Mouse (Mus musculus) ovary, adult 10 weeks (tissue): ENCODE data around the gene Akr7a5. TPM values are rescaled to one million over a fixed set of nuclear protein-coding genes. Genes with fewer than 3 reads are reported as not detected.

ENCODE experiments used
- polyA plus RNA-seq: library from polyadenylated mRNA; stranded (reverse); fragments of 350-450 nt; fragmentation: Illumina TruSeq; extraction: RNeasy Lipid Tissue Mini Kit (QIAGEN cat#74804); gene quantifications from one replicate; pipeline ENCODE4 v1.2.3, GENCODE M21; 2014

Akr7a5 gene
- 1.1 TPM for polyA plus RNA-seq

DNA sequence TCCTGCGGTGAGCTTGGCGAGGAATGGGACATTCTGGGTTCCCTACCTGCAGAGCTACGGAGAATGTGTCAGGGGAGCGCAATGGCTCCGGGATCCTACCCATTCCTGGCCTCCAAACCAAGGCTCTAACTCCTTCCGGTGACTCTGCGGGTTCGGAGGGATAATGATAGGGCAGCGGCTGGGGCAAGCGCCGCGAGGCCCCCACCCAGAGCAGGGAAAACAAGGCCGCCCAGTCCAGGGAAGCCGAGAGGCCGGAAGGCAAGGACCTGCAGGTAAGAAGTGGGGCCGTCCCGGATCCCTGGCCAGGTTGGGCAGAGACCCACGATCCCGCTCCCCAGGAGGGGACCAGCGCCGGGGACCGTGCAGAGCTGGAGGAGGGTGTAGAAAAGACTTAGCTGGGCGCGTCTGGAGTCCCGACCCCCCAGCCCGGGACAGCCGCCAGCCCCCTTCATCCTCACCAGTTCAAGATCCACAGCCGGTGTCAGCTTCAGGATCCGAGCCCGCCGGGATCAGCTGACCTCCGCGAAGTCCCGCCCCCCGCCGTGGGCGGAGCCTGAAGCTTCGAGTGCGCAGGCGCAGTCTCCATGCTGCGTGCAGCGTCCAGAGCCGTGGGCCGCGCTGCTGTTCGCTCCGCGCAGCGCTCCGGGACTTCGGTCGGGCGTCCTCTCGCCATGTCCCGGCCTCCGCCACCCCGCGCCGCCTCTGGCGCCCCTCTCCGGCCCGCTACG, at the start of gene Akr7a5, which contains the start of gene Pqlc2:
Gene Akr7a5 (plus strand): TSS at position 574 of the 728 bp plus-strand sequence.
Gene Pqlc2 (minus strand): TSS at position 538 of the 728 bp plus-strand sequence.

DNA sequence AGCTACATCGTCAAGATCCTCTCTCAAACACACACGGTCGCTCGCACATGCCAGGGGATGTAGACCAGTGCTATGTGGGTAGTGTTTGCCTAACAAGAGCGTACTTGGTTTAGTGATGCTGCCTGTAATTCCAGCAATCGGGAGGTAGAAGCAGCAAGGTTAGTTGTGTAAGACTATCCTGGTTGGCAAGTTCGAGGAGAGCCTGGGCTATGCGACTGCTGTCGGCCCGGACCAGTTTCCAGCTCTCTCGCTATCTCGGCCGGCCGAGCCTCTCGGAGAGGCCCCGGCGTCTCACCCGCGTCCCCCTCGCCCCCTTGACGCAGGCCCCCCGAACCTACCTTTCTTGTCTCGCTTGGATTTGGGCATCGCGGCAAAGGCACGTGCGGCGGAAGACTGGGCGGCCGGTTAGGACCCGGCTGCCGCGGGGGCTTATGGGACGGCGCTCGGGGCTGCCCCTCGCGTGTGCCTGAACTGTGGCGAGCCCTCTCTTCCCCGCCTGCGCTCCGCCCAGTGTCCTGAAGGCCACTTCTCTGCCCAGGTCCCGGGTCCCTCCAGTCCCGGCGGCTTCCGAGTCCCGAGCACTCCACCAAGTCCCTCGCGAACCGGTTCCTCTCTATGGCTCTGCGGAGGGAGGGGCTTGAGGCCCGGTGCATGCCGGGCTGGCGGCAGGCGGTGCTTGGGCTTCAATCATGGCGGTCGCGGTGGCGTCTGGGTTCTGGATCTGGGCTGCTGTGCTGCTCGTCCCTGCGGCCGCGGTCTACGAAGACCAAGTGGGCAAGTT, 41.6 kb downstream of the Akr7a5 start, which contains the start of the genes Mrto4, Emc1 and Ubr4:
Gene Mrto4 (minus strand): TSS at position 646 of the 781 bp plus-strand sequence.
Gene Emc1 (plus strand): TSS at position 657 of the 781 bp plus-strand sequence.
Gene Ubr4 (plus strand): TSS at position 679 of the 781 bp plus-strand sequence.

Other genes with a start within 250 kb of the Akr7a5 start
- gene Htr6, start 235.2 kb upstream of the Akr7a5 start, polyA plus RNA-seq, result not detected
- gene Nbl1, start 217.8 kb upstream of the Akr7a5 start, polyA plus RNA-seq, result 2.5 TPM
- gene Minos1, start 179.6 kb upstream of the Akr7a5 start, polyA plus RNA-seq, result 158 TPM
- 47.8 TPM for gene Capzb, start 117.8 kb upstream of the Akr7a5 start, polyA plus RNA-seq
- gene Pqlc2, start within 50 bp of the Akr7a5 start, polyA plus RNA-seq, result 0.57 TPM
- gene Mrto4, start 41.8 kb downstream of the Akr7a5 start, polyA plus RNA-seq, result 24.3 TPM
- gene Emc1, start 41.8 kb downstream of the Akr7a5 start, polyA plus RNA-seq, result 10.3 TPM
- 3.2 TPM for gene Ubr4, start 41.9 kb downstream of the Akr7a5 start, polyA plus RNA-seq
- 5.8 TPM for gene Iffo2, start 219.8 kb downstream of the Akr7a5 start, polyA plus RNA-seq